Mouse (Mus musculus): ENCODE measurements at regions not wholly inside any gene's neighbourhood (a gene's known extent, or its start where the extent isn't known, plus 50 kb on each side); places are given as distances from the start of the nearest gene placed in this dataset. TPM values are rescaled to one million over a fixed set of nuclear protein-coding genes. Genes with fewer than 3 reads are reported as not detected.

- Histone ChIP-seq H3K27me3 (ENCODE audit: low read depth, poor library complexity, severe bottlenecking) (no peaks in the 10 kb centered on the region), H3K9me3 (replicated peaks) (no peaks in the 10 kb centered on the region), H3K4me1 (no peaks in the 10 kb centered on the region), H3K27ac (no peak overlapping the region), H3K4me3 (no peak overlapping the region), H3K36me3 (no peaks in the 10 kb centered on the region)
- 94% methylated on average over 1 of the region's 1 CpGs for WGBS
- DNase-seq (ENCODE audit: low spot score), result no peak
Observed at GRCm38 (mm10) chr10:37206986-37207385, 68.3 kb upstream of the Marcks start.

GRCm38 (mm10) chr10:37206546-37206945, 67.8 kb upstream of the Marcks start:
- no peak overlapping the region for H3K4me3 ChIP-seq
- no peaks in the 10 kb centered on the region for H3K9me3 ChIP-seq (replicated peaks)
- H3K4me1 ChIP-seq, result no peaks in the 10 kb centered on the region
- 84% methylated on average over 4 of the region's 4 CpGs for WGBS
- H3K27ac ChIP-seq, result no peak overlapping the region
- no peaks in the 10 kb centered on the region for H3K27me3 ChIP-seq (ENCODE audit: low read depth, poor library complexity, severe bottlenecking)
- H3K36me3 ChIP-seq, result no peaks in the 10 kb centered on the region
- no peak for DNase-seq (ENCODE audit: low spot score)

GRCm38 (mm10) chr10:37203709-37204108, 65.0 kb upstream of the Marcks start:
- 100% methylated on average over 1 of the region's 1 CpGs for WGBS

GRCm38 (mm10) chr10:37194798-37195453, 56.2 kb upstream of the Marcks start:
- DNase-seq (ENCODE audit: low spot score), result no peak

More at GRCm38 (mm10) chr10:37203709-37204108, 65.0 kb upstream of the Marcks start:
- Histone ChIP-seq H3K36me3 (no peaks in the 10 kb centered on the region), H3K27ac (no peak overlapping the region), H3K4me1 (no peaks in the 10 kb centered on the region), H3K4me3 (no peak overlapping the region), H3K9me3 (replicated peaks) (no peaks in the 10 kb centered on the region), H3K27me3 (ENCODE audit: low read depth, poor library complexity, severe bottlenecking) (no peaks in the 10 kb centered on the region)
- DNase-seq (ENCODE audit: low spot score), result no peak

GRCm38 (mm10) chr10:37194131-37194797, 55.5 kb upstream of the Marcks start:
- Histone ChIP-seq H3K36me3 (no peaks in the 10 kb centered on the region), H3K4me3 (no peak overlapping the region)
- WGBS, result 92% methylated on average over 15 of the region's 15 CpGs

More at GRCm38 (mm10) chr10:37194798-37195453, 56.2 kb upstream of the Marcks start:
- H3K9me3 ChIP-seq (replicated peaks), result no peaks in the 10 kb centered on the region
- no peaks in the 10 kb centered on the region for H3K36me3 ChIP-seq
- H3K4me1 ChIP-seq, result no peaks in the 10 kb centered on the region
- WGBS, result 91% methylated on average over 13 of the region's 13 CpGs
- no peak overlapping the region for H3K27ac ChIP-seq
- H3K4me3 ChIP-seq, result no peak overlapping the region
- H3K27me3 ChIP-seq (ENCODE audit: low read depth, poor library complexity, severe bottlenecking), result no peaks in the 10 kb centered on the region

GRCm38 (mm10) chr10:37192661-37193060, 53.9 kb upstream of the Marcks start:
- no peaks in the 10 kb centered on the region for H3K27me3 ChIP-seq (ENCODE audit: low read depth, poor library complexity, severe bottlenecking)
- no peaks in the 10 kb centered on the region for H3K36me3 ChIP-seq
- no peak overlapping the region for H3K27ac ChIP-seq
- no peaks in the 10 kb centered on the region for H3K9me3 ChIP-seq (replicated peaks)
- H3K4me3 ChIP-seq, result no peak overlapping the region
- no peak for DNase-seq (ENCODE audit: low spot score)
- no peaks in the 10 kb centered on the region for H3K4me1 ChIP-seq
- 89% methylated on average over 2 of the region's 2 CpGs for WGBS

More at GRCm38 (mm10) chr10:37194131-37194797, 55.5 kb upstream of the Marcks start:
- Histone ChIP-seq H3K27me3 (ENCODE audit: low read depth, poor library complexity, severe bottlenecking) (no peaks in the 10 kb centered on the region), H3K4me1 (no peaks in the 10 kb centered on the region), H3K9me3 (replicated peaks) (no peaks in the 10 kb centered on the region), H3K27ac (no peak overlapping the region)
- DNase-seq (ENCODE audit: low spot score), result no peak

GRCm38 (mm10) chr10:37190092-37190491, 51.4 kb upstream of the Marcks start:
- H3K4me1 ChIP-seq, result no peaks in the 10 kb centered on the region
- H3K36me3 ChIP-seq, result no peaks in the 10 kb centered on the region
- H3K9me3 ChIP-seq (replicated peaks), result no peaks in the 10 kb centered on the region
- H3K27me3 ChIP-seq (ENCODE audit: low read depth, poor library complexity, severe bottlenecking), result no peaks in the 10 kb centered on the region
- 91% methylated on average over 6 of the region's 6 CpGs for WGBS
- H3K27ac ChIP-seq, result no peak overlapping the region
- no peak for DNase-seq (ENCODE audit: low spot score)
- no peak overlapping the region for H3K4me3 ChIP-seq

Small RNAs in the stretch of these regions (microRNA-seq; reads per million reads assigned to microRNA genes)
- gene Gm24710, result not detected
